Mouse (Mus musculus): ENCODE results near the gene Lzts2.

The Lzts2 gene

DNA sequence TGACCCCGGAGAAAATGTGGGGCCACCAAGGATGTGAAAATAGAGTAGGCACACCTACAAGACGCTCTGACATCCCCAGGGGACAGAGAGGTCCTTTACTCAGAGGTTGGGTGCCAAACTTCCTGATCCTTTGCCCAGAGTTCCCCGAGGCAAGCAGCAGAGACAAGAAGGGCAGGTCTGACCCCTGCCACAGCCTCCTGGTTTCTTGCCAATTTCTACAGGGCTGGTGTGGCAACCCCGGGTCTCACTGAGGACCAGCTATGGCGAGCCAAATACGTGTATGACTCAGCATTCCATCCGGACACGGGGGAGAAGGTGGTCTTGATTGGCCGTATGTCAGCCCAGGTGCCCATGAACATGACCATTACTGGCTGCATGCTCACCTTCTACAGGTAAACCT is 35.3 kb downstream of the Lzts2 start:
- DNase-seq (ENCODE audit: low read depth, low spot score), result no peak

DNA sequence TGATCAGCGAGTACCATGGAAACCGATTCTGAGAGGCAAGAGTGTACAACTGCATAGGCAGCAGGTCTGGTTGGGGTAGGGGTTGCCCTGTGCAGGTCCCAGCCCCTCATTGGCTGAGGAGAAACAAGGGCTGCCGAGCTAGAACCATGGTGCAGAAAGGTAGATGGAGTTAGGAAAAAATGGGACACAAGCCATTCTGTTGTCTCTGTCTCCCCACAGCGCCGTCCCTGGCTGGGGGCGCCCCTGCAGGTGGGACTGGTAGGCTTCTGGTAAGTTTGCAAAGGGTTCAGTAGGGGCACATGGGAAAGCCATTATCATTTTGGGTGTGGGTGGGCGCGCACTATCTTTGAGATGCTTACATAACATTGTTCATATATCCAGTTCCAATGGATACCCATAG is 39.2 kb downstream of the Lzts2 start:
- no peak for DNase-seq (ENCODE audit: low read depth, low spot score)

DNA sequence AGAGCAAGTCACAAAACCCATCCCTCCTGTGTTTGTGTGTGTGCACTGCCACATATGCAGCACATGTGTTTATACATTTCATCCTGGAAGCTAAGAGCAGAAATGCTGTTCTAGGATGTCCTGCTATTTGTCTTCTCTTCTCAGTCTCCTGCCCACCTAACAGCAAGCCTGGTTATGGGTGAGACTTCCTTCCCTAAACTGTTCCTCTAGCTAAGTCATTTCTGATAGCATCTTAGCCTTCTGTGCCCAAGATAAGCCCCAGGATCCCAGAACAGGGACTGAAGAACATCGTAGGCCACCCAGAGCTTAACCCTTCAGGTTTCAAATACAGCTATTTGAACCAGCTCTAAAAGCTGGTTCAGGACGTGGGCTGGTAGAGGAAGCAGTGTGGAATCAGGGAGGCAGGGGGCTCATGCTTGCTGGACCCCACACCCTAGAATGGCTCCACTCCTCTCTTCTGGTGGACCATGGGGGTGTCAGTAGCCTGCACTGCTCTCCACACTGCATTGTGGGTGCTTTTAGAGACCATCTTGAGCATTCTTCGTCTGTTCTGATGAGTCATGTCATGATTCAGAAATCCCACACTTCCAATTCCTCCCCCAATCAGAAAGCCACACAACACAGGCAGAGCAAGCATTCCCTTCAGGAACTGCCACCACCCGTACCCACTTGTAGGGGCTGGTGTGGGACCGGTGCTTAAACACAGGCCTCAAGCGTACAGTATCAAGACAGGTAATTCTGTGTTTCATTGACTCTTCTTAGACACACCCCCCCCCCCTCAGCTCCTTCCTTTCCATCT is 40.9 kb downstream of the Lzts2 start:
- no peak for DNase-seq (ENCODE audit: low read depth, low spot score)

DNA sequence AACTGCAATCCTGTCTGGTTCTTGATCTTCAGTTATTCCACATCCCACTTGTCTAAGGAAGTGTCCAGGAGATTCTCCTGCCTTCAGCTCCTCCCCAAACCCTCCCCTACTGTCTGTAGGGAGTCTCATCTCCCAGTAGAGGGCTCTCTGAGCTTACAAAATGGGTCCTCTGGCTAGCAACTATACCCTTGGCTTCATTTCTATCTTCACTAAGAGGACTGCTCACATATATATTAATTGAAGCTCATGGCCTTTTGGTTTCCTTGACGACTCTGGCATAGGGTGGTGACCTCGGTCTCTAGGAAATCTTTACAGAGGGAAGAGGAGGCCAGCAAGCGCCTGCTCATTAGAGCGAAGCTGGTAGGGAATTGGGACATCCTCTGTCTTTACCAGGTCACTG is 42.1 kb downstream of the Lzts2 start:
- no peak for DNase-seq (ENCODE audit: low read depth, low spot score)

DNA sequence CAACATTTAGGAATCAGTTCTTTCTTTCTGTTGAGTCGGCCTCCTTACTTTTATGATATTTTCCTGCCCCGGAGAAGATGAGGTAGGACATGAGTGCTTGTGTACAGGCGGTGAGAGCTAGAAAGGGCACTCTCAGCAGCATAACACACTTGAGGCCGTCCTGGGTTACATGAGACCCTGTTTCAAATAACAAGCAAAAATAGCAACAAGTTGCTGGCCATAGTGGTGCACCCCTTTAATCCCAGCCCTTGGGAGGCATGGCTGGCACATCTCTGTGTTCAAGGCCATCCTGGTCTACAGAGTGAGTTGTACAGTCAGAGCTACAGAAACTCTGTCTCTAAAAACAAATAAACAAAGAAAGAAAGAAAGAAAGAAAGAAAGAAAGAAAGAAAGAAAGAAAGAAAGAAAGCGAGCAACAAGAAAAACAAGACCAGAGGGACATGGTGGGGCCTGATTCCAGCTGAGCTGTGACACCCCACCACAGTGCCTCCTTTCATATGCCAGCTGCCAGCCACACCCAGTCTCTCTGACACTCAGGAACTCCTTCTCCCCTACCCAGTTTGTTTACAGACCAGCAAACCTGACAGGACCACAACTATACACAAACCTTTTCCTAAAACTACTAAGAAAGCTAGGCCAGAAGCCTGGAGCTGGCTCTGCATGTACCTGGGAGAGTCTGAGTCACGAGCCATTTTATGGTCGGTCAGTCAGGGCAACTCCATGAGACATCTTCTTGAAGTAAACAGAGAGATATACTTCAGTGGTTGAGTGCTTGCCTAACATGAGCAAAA is 42.9 kb downstream of the Lzts2 start:
- no peak for DNase-seq (ENCODE audit: low read depth, low spot score)

DNA sequence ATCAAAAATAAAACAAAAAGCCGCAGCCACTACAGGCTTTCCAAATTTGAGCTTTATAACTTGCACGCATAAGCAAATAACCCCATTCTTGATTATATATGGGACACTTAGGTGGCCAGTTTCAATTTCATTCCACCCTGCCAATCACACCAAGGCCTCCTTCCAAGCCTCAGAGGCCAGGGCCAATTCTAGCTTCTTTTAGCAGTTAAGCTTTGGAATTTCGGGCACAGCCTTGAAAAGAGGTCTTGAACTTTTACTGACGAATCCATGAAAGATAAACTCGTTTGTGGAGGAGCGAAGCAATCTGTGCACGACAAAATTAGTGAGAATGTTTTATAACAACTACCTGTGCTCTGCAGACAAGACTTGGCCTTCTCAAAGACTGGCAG is 43.5 kb downstream of the Lzts2 start:
- DNase-seq (ENCODE audit: low read depth, low spot score), result no peak

DNA sequence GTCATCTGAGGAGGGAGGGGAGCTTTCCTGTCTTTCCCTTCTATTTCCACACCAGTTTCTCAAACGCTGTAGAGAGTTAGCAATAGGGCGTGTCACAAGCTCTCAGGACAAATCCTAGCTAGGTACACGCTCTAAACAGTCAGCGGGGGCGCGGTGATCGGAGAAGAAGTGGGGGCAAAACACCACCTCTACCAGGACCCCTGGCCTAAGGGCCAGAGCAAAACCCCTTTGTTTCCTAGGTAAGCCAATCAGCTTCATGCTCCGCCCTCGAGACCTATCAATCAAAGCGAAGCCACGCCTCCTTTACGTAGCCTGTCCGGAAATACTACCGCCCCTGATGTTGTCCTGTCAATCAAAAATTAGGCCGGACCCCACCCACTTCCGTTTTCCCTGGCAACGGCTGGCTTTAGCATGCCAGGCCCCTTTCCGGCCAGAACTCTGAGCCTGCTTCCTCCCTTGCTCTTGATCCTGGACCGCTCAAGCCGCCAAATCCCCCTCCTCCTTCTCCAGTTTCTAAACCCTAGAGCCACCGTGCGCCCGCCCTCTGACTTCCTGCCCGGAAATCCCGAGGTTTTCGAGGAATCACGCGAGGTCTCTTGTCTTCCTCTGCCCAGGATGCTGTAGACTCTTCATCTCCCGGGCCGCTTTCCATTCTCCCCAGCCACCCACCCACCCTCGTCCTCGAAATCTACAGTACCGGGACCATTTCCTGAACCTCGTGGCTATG is 44.1 kb downstream of the Lzts2 start:
- peak; percentile 99 for DNase-seq (ENCODE audit: low read depth, low spot score)

DNA sequence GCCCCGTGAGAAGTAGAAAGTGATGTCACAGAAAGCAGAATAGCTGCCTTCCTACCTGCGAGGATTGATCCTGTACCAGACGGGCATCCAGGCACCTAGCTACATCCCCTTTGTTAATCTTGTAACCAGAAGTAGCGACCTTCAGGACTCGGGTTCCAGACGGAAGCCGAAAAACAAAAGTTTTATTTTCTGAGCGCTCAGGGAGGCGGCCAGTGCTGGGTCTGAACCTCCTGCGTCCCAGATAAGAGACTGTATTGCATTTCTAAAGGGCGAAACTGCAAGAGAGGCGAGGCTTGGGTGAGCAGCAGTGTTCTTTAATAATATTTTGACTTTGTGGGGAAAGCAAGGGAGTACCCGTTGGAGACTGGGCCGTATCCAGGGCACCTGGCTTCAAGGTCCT is 44.6 kb downstream of the Lzts2 start:
- no peak for DNase-seq (ENCODE audit: low read depth, low spot score)

DNA sequence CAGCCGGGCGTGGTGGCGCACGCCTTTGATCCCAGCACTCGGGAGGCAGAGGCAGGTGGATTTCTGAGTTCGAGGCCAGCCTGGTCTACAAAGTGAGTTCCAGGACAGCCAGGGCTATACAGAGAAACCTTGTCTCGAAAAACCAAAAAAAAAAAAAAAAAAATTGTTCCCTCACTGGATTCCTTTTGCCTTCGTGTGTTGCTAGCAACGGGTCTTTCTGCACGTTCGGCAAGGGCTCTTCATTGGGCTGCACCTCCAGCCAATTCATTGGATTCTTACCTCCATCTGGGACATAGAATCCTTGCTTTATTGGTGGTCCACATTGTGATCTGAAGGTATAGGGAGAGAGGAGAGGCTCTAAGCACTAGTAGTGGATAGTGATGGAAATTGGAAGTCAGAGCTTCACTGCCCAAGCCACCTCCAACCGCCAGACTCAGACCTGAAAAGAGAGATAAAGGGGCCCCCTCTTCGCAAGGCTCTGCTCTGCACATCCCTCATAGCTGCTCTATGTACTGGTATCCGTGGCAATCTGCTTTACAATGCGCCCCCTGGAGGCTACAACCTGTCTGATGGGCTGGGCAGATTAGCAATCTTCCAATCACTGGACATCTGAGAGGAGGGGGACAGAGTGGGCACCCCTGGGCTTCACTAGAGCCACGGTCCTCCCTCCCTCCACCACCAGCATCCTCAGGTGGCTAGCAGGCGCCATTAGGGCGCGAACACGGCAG is 49.5 kb downstream of the Lzts2 start:
- no peak for DNase-seq (ENCODE audit: low read depth, low spot score)

DNA sequence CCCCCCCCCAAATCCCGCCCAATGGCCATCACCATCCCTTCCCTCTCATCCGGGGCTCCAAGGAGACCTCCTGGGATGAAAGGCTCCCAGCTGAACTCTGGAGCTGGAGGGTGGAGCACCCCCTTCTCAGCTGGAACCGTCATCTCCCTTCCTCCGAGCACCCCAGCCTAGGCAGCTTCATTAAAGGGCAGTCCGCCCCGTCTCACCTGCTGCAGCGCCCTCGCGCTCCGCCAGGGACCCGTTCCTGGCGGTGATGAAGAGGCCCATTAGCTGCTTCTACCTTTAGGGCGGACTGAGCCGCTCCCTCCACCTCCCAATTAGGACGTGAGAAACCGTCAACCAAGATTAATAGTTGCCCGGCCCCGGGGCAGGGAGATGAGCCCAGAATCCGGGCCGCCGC is 51.0 kb downstream of the Lzts2 start:
- DNase-seq (ENCODE audit: low read depth, low spot score), result no peak

DNA sequence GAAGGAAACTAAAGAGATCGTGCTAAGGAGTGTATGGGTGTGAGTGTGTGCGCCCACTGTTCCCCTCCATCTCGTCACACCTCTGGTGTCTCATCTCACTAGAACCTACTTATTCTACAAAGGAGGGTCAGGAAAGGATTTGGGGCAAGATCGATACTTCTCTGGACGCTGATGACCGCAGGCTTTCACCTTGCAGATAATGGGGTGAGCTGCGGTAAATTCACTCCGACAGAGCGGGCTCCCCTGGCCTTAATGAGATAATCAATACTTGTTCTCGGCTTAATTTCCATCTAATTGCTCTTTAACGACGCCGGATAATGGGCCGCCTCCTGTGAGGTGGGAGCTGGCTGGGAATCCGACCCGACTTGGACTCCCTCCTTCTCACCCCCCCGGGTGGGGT is 53.0 kb downstream of the Lzts2 start:
- DNase-seq (ENCODE audit: low read depth, low spot score), result no peak

DNA sequence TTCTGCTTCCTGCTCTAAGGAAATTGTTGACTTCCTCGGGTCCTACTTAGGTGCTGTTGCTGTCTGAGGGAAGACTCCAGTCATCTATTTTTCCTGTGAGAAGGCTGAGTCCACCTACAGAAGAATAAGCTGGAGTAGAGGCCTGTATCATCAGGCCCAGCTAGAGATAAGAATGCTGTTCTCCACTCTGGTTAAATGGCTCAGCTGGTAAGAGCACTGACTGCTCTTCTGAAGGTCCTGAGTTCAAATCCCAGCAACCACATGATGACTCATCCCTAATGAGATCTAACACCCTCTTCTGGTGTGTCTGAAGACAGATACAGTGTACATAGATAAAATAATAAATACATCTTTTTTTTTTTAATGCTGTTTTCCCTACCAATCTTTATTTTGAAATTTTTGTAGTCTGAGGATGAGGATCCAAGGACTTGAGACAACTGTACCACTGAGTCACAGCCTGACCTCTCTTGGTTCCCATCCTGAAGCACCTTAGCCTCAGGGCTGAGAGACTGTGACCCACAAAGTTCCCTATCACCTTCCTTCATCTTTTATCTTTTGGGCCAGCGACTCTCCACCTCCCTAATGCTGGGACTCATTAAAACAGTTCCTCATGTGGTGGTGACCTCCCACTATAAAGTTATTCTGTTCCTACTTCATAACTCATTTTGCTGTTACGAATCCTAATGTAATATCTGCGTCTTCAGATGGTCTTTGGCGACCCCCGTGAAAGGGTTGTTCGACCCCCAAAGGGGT is 53.7 kb downstream of the Lzts2 start:
- DNase-seq (ENCODE audit: low read depth, low spot score), result no peak

DNA sequence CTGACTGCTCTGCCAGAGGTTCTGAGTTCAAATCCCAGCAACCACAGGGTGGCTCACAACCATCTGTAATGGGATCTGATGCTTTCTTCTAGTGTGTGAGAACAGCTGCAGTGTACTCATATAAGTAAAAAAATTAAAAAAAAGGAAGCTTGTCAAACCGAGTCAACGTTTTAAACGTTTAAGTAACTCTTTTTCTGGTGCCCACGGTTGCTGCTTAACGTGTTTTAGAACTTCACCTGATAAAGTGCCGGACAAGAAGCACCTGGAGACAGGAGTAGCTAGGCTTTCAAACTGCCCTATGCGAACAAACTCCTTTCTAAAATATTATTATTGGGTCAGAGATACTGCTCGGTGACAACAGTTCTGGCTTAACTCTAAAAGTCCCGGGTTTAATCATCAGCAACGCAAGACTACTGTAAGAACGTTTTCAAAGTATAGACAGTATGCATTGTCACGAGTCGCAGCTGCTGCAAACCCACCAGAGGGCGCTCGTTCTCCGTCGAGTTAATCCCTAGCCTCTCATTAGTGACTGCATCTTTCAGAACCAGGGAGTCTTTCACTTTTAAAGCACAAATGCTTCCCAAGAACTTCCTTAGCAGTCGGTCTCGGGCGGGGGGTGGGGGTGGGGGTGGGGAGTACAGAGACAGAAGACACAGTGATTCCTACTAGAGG is 59.8 kb downstream of the Lzts2 start:
- peak; percentile 85 for DNase-seq (ENCODE audit: low read depth, low spot score)

DNA sequence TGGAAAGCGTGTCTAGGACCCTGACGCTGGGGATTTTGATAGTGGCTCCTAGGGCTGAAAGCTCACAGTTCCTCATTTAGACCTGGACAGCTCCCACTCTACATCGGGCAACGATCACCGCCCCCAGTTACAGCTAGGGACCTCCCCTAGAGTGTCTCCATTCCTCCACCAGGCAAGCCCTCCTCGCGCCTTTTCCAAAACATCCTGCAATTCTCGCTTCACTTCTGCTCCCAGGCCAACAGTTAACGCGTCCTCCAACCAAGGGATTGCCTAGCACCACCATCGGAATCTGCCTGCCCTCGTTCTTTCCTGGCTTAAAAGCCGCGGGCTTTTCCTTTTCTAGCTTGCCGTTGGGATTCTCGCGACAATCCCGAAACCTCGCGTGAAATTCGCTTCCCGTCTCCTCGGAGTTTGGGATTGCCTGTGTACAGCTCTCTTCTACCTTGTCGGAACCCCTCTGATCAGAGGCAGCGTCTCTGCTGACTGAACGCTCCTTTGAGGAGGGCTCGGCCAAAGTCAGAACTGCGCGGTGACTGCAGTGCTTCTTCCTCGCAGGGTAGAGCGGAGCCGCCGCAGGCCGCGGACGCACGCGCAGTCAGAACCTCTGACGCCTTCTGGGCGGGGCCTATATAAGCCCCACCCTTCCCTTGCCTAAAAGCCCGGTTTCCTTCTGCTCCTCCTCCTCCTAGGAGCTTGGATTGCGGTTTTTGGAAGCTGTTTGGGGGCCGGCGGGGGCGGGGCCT is 60.5 kb downstream of the Lzts2 start, which contains the start of gene Kazald1:
Gene Kazald1 (plus strand): TSS at position 662 of the 743 bp plus-strand sequence.
- DNase-seq (ENCODE audit: low read depth, low spot score), result peak; percentile 91

DNA sequence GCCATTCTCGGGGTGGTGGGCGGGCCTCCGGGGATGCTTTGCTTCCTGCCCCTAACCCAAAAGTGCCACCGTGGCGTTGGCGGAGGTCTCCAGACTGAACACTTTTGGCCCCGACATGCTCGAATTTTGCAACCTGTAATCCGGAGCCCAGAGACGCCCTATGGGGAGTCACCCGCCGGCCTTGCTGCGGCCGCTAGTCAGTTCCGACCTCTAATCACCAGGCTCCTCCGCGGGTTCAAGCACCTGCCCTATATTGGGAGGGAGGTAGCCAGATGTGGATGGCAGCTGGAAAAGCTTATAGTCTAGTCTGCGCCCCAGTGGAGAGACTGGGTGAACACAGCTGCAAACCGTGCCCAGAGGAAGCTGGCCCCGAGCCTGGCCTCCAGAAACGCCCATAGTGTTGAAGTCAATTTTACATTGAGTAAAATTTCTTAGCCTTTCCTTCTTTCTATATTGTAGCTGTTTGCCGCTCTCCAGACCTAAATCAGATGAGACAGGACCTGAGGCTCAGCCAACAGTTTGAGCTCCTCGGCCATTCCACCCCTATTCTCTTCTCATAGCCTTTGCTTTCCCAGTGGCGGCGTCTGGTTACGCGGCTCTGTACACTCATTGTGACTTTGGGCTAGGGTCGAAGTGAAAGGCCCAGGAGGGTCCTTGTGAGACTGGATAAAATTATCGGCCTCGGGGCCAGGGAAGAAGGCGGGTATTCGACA is 61.3 kb downstream of the Lzts2 start:
- no peak for DNase-seq (ENCODE audit: low read depth, low spot score)

DNA sequence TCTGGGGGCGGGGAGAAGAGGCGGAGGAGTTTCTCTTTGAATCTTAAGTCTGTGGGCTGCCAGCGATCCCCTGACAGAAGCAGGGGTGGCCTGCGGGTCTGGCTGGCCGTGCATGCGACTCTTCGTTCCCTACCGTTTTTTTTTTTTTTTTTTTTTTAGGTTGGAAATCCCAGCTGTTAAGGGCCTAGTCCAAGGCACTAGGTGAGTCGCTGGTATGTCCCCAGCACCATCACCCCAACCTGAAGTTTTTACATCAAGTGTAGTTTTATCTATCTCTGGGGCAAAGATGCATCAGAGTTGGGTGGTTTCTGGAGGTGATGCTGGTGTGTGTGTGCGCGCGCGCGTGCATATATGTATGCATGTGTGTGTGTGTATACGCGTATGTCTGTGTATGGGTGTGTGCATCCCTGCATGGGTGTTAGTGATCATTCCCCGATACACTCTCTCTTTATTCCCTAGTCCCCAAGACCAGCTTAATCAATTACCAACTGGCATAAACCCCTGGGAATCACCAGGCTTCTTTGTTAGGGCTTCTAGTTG is 61.9 kb downstream of the Lzts2 start:
- no peak for DNase-seq (ENCODE audit: low read depth, low spot score)
